Mouse (Mus musculus): ENCODE measurements at regions not wholly inside any gene's neighbourhood (a gene's known extent, or its start where the extent isn't known, plus 50 kb on each side); places are given as distances from the start of the nearest gene placed in this dataset.

DNA sequence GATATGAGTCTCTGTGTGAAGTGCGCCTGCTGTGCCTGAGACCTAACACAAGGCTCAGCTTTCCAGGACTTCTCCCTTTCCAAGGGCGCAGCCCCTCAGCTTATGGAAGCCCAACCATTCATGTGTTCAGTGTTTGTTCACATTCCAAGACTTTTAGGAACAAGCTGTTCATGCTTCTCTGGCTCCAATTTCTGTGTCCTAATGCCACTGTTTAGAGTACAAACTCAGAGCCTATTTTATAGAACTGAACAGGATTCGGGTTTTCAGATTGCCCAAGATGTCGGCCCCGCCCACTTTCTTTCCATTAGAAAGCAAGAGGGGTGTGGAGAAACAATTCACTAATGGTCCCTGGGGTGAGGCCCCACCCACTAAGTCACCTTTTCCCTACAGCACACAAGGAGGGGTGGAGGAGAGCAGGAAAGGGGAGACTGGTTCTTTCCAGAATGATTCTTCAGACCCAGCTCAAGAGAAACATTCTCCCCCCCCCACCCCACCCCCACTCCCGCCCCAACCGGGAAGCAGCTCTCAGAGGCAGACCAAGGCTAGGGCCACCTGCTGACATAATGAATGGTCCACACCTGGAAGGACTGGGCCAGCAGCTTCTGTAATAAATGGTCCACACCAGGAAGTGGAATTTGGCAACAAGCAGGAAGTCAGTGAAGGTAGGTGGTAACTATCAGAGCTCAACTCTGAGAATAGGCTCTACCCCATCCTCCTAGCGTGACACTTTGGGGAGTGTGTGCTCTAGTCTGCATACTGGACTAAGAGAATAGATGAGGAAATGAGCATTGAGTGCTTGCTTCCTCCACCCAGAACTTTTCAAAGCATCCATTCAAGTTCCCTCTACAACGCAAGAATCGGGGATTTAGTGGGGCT lies 120.2 kb upstream of the Zfp648 start:
- TF ChIP-seq CTCF (IDR thresholded peaks at IDR 0.05) (no peak), EP300 (IDR thresholded peaks at IDR 0.05) (peak; percentile 93)

All from lung, postnatal 0 days (tissue).